Mouse (Mus musculus): ENCODE measurements at regions not wholly inside any gene's neighbourhood (a gene's known extent, or its start where the extent isn't known, plus 50 kb on each side); places are given as distances from the start of the nearest gene placed in this dataset.

GRCm38 (mm10) chr10:125814191-125814887, 151.6 kb upstream of the Lrig3 start:
- TF ChIP-seq POLR2A (IDR thresholded peaks at IDR 0.05; ENCODE audit: borderline replicate concordance, extremely low read depth, insufficient read depth, insufficient read length, poor library complexity, severe bottlenecking) (no peak), CTCF (IDR thresholded peaks at IDR 0.05; ENCODE audit: borderline replicate concordance, extremely low read depth, insufficient read depth, insufficient read length) (no peak)

Data from brain, embryonic 14.5 days (tissue).